Mouse (Mus musculus) right cerebral cortex, postnatal 36 days (tissue): ENCODE measurements at regions not wholly inside any gene's neighbourhood (a gene's known extent, or its start where the extent isn't known, plus 50 kb on each side); places are given as distances from the start of the nearest gene placed in this dataset.

Source experiments
- DNase-seq, 2 experiments: peaks; one replicate each; pipeline ENCODE4 v3.0.0; 2022; ENCODE audit warnings: low spot score in 2 of 2, mixed read lengths in 1 of 2

DNA sequence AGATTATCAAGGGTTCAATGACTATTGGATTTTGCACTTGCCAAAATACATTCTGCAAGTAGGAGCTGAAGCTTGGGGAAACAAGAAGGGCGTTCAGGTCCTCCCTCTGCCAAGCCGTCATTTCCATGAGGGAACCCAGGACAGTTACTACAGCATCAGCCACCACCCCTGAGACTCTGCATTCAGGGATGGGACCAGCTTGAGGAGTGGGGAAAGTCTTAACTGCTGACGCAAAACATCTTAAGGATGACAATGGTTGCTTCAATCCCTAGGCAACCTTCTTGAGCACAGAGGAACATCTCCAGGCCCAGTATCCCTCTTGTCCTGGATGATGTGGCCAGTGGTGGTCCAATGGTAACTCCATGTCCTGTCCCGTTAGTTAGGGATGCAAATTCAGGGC, 137.2 kb upstream of the Noct start:
- no peak for DNase-seq

GRCm38 (mm10) chr3:51089036-51089669, 135.1 kb upstream of the Noct start:
- no peak for DNase-seq

DNA sequence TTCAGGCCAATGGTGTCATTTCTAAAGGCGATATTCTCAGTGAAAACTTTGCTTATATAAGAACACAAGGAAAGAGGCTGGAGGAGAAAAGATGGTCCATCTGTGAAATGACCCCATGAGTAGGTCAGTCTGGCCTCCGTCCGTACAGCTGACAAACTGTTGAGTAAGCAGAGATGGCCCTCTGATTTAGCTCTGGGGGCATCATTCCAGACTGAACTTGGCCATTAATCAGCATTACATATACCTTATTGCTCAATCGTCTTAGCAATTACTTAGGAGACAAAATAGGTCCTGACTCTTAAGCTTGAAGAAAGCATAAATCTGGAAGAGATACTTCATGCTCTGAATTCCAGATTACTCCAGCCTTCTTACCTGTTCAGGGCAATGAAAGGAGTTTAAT, 132.8 kb upstream of the Noct start:
- DNase-seq = no peak

DNA sequence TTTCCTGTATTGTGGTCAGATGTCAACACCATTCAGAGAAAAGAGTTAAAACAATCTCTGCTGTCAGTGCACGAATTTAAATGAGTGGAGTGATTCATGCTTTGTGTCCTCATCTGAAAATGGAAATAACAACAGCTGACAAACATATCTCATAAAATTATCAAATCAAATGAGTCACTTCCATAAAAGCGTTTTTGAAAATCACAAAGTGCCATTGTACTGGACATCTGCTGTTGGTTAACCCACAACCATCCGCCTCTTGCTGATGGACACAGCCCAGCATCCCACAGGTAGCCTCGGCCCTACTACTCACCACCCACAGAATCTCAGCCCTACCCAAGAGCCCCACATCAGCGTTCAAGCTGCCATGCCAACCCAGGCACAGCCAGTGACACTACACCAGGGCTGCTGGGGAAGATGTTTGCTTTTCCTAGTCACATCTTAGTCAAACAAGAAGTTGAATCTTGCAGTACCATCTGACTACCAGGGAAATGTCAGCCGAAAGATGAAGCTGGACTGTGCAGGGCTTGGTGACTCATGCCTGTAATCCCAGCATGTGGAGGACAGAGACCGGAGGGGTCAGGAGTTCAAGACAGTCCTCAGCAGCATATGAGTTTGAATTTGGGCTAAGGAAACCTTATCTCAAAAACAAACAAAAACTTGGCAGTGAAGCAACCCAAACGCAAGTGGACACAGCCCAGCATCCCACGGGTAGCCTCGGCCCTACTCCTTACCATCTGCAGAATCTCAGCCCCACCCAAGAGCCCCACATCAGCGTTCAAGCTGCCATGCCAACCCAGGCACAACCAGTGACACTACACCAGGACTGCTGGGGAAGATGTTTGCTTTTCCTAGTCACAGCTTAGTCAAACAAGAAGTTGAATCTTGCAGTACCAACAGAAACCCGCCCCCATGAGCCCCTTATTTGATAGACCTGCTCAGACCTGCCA, 131.9 kb upstream of the Noct start:
- DNase-seq = no peak

DNA sequence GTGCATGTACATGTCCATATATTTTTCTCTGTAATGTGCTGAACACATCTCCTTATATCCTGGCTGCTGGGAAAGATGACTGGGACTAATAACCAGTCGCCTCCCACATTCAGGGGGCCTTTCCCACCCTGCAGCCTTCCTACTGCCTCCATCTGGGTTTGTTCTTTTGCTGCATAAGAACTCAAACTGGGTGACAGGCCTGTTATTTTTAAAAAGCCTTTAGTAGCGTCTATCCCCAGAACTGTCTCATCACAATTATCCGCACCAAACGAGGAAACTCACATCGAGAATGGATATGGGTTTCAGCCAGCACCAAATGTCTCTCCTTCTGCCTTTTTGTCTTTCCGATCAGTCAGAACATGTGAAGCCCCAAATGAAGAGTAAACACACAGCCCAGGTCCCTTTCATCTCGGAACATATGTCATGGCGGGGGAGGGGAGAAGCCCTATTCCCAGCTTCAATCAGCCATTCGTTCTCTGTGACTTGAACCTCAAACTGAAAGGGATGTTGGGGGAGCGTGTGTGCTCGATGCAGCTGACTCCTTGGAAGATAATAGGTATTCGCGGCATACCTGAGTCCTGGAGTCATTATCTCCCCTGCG, 128.3 kb upstream of the Noct start:
- peak; percentile 44 to 75 for DNase-seq

DNA sequence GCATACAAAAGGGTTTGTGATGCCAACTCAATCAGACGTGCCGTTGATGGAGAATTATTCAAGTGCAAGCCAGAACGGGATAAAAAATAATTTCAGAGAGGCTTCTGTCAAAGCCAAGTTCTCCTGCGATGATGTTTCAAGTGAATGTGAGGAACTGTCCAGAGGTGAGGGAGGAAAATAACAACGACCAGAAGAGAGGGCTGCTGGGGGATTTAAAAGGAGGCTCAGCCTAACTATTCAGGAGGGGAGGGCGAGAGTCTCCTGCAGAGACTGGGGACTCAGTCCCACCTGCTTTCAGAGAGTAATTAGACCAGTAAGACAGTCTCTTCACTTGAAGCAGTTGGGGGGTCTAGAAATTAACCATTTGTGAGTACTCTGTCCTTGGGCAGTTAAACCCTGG, 127.7 kb upstream of the Noct start:
- no peak for DNase-seq

- DNase-seq = peak; percentile 38 to 70
Measured at GRCm38 (mm10) chr3:51097362-51097761, 126.9 kb upstream of the Noct start.

GRCm38 (mm10) chr3:51099966-51100365, 124.3 kb upstream of the Noct start:
- no peak for DNase-seq

DNA sequence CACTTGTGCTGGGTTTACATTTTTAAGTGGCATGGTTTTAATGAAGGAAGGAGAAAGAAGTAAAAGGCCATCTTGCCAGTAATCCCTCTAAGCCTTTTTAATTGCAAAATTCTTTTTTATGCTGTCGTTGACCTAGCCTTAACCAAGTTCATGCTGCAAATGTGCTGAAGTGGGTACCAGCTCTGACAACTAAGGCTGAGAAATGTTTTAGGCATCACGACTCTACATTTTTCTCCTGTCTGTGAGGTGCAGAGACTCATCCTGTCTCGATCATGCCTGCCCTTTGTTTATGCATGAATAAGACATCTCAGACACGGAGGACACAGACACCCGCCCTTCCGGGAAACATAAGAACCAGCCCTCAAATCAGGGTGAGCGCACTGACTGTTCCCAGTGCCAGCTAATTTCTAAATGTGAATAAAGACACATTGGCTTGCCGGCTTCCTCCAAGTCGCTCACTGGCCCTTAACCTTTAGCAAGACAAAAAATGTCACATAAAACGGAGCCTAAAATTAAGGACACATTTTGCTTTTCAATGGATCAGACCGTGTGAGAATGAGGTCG, 115.5 kb upstream of the Noct start:
- DNase-seq = no peak

GRCm38 (mm10) chr3:51111241-51111640, 113.0 kb upstream of the Noct start:
- DNase-seq = no peak

GRCm38 (mm10) chr3:51112351-51112750, 111.9 kb upstream of the Noct start:
- no peak for DNase-seq

DNA sequence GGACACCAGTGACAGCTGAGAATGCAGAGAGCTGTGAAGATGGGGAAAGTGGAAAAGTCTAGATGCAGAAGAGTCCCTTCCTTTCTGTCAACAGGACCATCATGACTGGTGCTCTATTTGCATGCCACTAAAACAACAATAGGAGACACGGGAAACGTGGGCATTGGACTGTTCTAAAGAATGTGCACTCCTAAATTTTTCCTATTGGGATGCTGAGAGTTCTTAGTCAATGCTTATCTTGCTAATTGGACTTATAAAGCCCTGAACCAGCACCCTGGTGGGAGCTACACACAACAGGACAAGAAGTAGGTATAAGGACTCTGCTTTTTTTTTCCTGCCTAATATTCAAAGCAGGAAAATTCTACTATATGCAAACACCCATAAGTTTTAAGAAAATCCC, 108.3 kb upstream of the Noct start:
- DNase-seq = no peak

DNA sequence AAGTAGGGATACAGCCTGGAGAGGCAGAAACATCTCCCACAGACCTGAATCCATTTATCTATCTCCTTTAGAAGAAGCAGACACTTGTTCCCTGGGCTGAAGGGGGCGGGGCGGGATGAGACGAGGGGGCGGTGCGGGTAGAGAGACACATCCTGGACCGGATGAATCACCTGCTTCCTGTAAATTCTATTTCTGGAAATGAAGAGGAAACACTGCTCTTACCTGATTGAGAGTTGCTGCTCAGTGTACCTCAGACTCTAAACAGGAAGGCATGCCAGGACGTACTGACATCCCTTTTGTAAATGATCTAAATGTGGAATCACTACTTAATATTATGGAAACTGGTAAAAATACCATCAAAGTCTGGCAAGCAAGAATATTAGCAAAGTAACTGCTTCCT, 105.5 kb upstream of the Noct start:
- DNase-seq = no peak

- DNase-seq = no peak
Measured at GRCm38 (mm10) chr3:51120522-51120921, 103.7 kb upstream of the Noct start.

DNA sequence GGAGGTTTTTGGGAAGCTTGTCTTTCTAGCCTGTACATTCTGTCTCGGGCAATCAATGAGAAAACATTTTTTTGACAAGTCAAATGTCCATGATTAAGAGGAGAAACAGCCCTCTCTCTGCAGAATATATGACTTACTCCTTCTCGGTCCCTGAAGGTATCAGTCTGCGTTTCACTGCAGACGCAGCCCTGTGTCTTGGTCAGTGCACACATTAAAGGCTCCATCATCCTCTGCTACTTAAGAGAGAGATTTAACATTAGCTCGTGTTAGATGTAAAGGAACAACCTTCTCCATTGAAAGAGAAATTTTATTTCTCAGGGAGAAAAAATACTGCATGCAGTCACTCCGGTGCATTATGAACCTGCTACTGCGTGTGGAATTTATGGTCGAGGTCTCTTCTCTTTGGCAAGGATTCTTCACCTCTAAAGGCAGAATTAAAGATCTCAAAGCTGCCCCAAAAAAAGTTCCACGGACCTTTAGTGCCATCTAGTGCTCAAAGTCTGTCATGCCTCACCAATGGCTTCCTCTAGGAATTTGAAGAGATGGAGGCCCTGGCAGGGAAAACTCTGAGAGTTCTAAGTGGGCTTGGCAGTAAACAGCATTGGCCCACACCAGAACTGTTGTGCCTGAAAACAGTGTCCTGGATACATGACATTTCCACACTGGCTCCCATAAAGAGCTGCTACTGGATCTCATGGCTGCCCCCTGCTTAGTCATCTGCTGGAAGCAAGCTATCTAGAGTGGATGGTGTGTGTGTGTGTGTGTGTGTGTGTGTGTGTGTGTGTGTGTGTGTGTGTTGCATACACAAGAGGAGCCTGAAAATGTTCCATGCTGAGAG, 102.3 kb upstream of the Noct start:
- peak; percentile 35 to 39 for DNase-seq

- DNase-seq = no peak
Measured at GRCm38 (mm10) chr3:51122541-51122935, 101.7 kb upstream of the Noct start.

GRCm38 (mm10) chr3:51127875-51128274, 96.4 kb upstream of the Noct start:
- no peak for DNase-seq

GRCm38 (mm10) chr3:51128491-51129155, 95.6 kb upstream of the Noct start:
- DNase-seq = no peak

DNA sequence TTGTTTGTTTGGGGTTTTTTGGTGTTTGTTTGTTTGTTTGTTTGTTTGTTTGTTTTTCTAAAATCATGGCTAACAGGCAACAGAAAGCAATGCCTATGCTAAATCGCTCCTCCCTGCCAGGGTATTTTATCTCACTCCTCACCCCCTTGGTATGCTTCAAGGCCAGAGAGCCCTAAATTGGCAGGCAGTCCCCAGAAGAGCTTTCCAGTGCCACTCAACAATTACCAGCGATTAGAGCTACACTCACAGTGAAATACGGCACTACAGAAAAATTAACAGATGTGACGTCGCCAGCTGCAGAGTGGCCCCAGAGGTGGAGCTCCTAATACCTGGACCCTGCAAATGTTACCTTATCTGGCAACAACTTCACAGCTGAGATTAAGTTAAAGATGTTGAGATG, 93.5 kb upstream of the Noct start:
- DNase-seq = no peak

DNA sequence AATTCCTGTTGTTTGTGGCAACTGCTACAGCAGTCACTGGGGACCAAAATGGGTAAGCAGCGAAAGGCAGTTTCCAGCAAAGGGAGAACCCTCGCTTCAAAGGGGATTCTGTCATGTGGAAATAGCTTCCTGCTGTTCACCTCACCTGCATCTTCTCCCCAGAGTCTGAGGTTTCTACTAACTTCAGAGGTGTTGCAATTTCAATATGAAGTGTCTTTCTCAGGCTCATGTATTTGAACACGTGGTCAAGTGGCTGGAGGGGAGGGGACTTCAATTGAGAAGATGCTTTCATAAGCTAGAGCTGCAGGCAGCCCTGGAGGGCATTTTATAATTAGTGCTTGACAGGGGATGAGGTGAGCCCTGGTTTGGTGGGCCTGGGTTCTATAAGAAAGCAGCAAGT, 92.9 kb upstream of the Noct start:
- DNase-seq = no peak

DNA sequence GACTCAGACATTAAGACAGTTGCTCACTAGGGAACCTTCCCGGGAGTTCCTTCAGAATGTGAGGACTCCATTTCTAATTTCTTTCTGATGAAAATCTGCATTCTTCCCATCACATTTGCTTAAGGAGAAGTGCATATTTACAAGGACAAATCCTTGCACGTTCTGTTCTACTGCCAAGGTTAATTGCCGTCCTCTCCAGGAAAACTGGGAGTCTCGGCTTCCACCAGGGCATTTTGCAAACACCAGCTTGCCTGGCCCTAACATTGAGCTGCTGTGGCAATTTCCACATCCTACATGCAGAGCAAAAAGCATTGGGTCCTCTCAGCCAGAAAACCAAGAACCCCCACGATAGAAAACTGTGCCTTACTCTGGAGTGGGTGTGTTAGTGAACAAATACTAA, 91.5 kb upstream of the Noct start:
- DNase-seq = no peak
